Mouse (Mus musculus): ENCODE measurements at regions not wholly inside any gene's neighbourhood (a gene's known extent, or its start where the extent isn't known, plus 50 kb on each side); places are given as distances from the start of the nearest gene placed in this dataset.

DNA sequence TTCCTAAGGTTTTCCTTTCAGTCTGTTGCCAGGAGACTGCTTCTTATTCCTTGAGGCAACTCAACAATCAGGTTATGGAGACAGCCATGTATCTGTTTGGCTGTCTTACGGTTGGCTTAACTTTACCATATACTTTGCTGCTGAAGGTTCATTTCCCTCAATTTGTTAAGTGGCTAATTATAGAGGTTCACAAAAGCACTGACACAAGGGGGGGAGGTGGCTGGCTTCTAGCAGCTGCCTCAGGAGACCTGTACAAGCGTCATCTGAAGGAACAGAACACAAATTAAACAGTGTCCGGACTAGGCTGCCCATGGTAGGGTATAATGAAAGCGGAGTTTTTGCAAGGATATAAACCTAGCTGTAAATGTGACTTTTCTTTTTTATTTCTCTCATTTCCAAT, 305.0 kb upstream of the Rnf219 start:
- TF ChIP-seq CTCF (conservative IDR thresholded peaks at IDR 0.05; ENCODE audit: insufficient read depth, insufficient read length, low read depth, low read length) (no peak), POLR2A (IDR thresholded peaks at IDR 0.05; ENCODE audit: low read depth, low read length) (no peak)
